Mouse (Mus musculus) liver, embryonic 14.5 days (tissue): ENCODE measurements around the gene Stxbp5. TPM values are rescaled to one million over a fixed set of nuclear protein-coding genes. Genes with fewer than 3 reads are reported as not detected.

Experiments
- ATAC-seq: fragments of 200-750 bp; cut with Nextera tagmentation; 2 replicates; pipeline ENCODE4 v1.8.0; 2017; ENCODE audit warnings: moderate number of reproducible peaks, mild to moderate bottlenecking, moderate library complexity; ENCODE audit not compliant: insufficient read depth
- DNase-seq, 3 experiments: peaks; one replicate each; pipeline ENCODE4 v3.0.0-alpha.2; 2012 to 2013; ENCODE audit warnings: low read depth in 3 of 3, low spot score in 3 of 3
- H3K27ac ChIP-seq: fragments of 300-500 bp; sonication (generic); 2 replicates; pipeline ENCODE4 v1.5.1; 2014; ENCODE audit warnings: moderate library complexity, mild to moderate bottlenecking, control low read depth, inconsistent platforms
- H3K27me3 ChIP-seq: fragments of 300-500 bp; sonication (generic); 2 replicates; pipeline ENCODE4 v1.6.1; 2014; ENCODE audit warnings: mild to moderate bottlenecking, low read length, moderate library complexity; ENCODE audit not compliant: control insufficient read depth, insufficient read depth
- H3K36me3 ChIP-seq: fragments of 300-500 bp; sonication (generic); replicated peaks from 2 replicates; pipeline ENCODE4 v1.6.1; 2014; ENCODE audit warnings: low read depth; ENCODE audit not compliant: control insufficient read depth, insufficient read depth
- H3K4me1 ChIP-seq, 2 experiments: fragments of 200-500 bp in 1 of 2; fragments of 300-500 bp in 1 of 2; sonication (generic) in 1 of 2; replicated peaks; 2 replicates each; pipeline ENCODE4 v1.6.1; 2012 to 2014; ENCODE audit warnings: antibody characterized with exemption in 1 of 2, inconsistent platforms in 1 of 2, low read length in 1 of 2; ENCODE audit not compliant: control insufficient read depth in 2 of 2, insufficient read depth in 2 of 2
- H3K4me2 ChIP-seq: fragments of 300-500 bp; sonication (generic); 2 replicates; pipeline ENCODE4 v1.6.1; 2014; ENCODE audit warnings: low read depth, mild to moderate bottlenecking, control low read depth, moderate library complexity
- H3K4me3 ChIP-seq, 2 experiments: fragments of 200-500 bp in 1 of 2; fragments of 300-500 bp in 1 of 2; sonication (generic) in 1 of 2; 2 replicates each; pipeline ENCODE4 v1.5.1; 2012 to 2014; ENCODE audit warnings: low read depth in 2 of 2, low read length in 2 of 2, mild to moderate bottlenecking in 2 of 2, control low read depth in 1 of 2, inconsistent platforms in 1 of 2, moderate library complexity in 1 of 2; ENCODE audit not compliant: insufficient read depth in 1 of 2
- H3K9ac ChIP-seq: fragments of 300-500 bp; sonication (generic); replicated peaks from 2 replicates; pipeline ENCODE4 v1.6.1; 2014; ENCODE audit warnings: mild to moderate bottlenecking, control low read depth, moderate library complexity
- H3K9me3 ChIP-seq: fragments of 300-500 bp; sonication (generic); 2 replicates; pipeline ENCODE4 v1.6.1; 2016; ENCODE audit warnings: low read length, mixed read lengths; ENCODE audit not compliant: control insufficient read depth
- CTCF ChIP-seq: IDR thresholded peaks from 2 replicates; pipeline ENCODE4 v1.5.1; 2016; ENCODE audit warnings: antibody characterized with exemption, low read depth, control low read depth
- EP300 ChIP-seq: IDR thresholded peaks from 2 replicates; pipeline ENCODE4 v1.6.1; 2016; ENCODE audit warnings: antibody characterized with exemption, low read depth
- WGBS: fragments of 180-500 bp; shearing (Covaris S2); extraction: QIAGEN DNeasy Blood & Tissue Kit; methylation state at CpG from one replicate; pipeline ENCODE4 v1.1.7; 2014; ENCODE audit not compliant: insufficient replicate concordance; 5-methylcytosine and 5-hydroxymethylcytosine counted together
- polyA plus RNA-seq, 2 experiments: library from polyadenylated mRNA; depleted of rRNA in 1 of 2; stranded (reverse) in 1 of 2; unstranded in 1 of 2; fragments of >200 nt; fragmentation: Nextera tagmentation in 1 of 2; extraction: Ambion mirVana in 1 of 2; gene quantifications; 2 replicates each; pipeline versions ENCODE4 v1.2.1 to v1.2.3; 2012 to 2014

Gene Stxbp5
- polyA plus RNA-seq, 2 experiments, result 3.3 to 4.6 TPM

DNA sequence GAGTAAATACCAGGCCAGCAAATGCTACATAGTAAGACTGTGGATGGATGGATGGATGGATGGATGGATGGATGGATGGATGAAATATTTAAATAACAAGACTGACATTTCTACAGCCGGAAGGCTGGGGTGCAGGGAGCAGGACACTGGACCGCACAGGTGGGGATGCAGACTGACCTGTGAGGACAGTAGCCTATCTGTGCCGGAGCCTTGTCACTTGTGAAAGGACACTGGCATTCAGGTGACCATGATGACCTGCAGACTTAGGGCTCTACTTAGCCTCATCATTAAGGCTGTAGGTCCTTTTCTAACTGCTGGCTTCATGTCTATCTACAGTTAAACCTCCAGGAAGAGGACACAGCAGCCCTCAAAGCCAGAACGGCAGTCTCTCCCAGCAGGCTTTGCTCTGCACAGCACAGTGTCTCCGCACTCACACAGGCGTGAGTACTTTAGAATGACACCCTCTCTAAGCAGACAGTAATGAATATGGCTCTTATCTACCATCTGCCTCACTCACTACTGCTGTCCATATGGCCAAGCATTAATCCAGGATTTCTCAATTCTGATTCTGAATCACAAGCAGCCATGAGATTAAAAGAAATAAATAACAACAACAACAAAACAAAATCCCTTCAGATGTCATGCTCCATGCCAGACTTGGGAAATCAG, 21.9 kb downstream of the Stxbp5 start:
- H3K4me1 ChIP-seq, result peaks cover 0 to 4% of the 10 kb centered on the region in 2 experiments; a peak in 1 of 4 replicates
- no peak overlapping the region for H3K9ac ChIP-seq
- WGBS, result 73% methylated on average over 6 of the region's 6 CpGs
- TF ChIP-seq CTCF (no peak), EP300 (no peak)
- ATAC-seq, result no peak
- no peak overlapping the region for H3K4me3 ChIP-seq
- DNase-seq, result no peak
- no peaks in the 10 kb centered on the region for H3K27me3 ChIP-seq
- H3K9me3 ChIP-seq, result no peaks in the 10 kb centered on the region
- no peak overlapping the region for H3K4me2 ChIP-seq
- no peak overlapping the region for H3K27ac ChIP-seq
- no peaks in the 10 kb centered on the region for H3K36me3 ChIP-seq

DNA sequence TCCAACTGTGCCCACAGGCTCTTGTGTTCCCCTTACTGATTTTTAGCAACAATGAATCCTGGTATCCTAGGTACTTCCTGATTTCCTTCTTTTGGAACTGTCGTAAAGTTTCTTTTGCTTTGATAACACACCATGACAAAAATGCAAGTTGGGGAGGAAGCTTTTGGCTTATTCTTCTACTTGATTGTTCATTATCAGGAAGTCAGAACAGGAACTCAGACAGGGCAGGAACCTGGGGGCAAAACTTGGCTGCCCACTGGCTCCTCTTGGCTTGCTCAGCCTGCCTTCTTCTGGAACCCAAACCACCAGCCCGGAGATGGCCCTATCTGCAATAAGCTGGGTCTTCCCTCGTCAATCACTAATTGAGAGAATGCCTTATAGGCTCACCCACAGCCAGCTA, 25.0 kb downstream of the Stxbp5 start:
- WGBS, result 26% methylated on average over 3 of the region's 3 CpGs
- Histone ChIP-seq H3K27me3 (no peaks in the 10 kb centered on the region), H3K9ac (no peak overlapping the region), H3K4me1 (peaks cover 0 to 4% of the 10 kb centered on the region in 2 experiments; a peak in 1 of 4 replicates), H3K36me3 (no peaks in the 10 kb centered on the region), H3K27ac (no peak overlapping the region), H3K4me2 (no peak overlapping the region), H3K4me3 (no peak overlapping the region), H3K9me3 (no peaks in the 10 kb centered on the region)
- no peak for ATAC-seq
- DNase-seq, result no peak
- TF ChIP-seq EP300 (no peak), CTCF (no peak)

DNA sequence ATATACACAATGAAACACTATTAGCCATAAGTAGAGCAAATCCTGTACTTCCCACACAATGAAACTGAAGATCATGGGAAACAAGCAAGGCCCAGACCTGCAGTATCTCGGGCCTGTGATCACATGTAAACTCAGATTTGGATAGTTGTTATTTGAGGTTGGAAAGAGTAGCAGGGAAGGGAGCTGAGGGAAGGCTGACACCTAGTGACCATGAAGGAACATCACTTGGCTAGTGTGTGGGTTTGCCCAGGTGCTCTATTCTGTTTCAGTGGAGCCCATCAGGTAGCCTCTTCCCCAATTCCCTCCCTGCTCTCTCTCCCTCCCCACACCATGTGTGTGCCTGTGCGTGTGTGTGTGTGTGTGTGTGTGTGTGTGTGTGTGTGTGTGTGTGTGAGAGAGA, 28.7 kb downstream of the Stxbp5 start:
- Histone ChIP-seq H3K9me3 (no peaks in the 10 kb centered on the region), H3K36me3 (no peaks in the 10 kb centered on the region), H3K4me3 (no peak overlapping the region), H3K27ac (no peak overlapping the region), H3K9ac (no peak overlapping the region), H3K27me3 (no peaks in the 10 kb centered on the region), H3K4me2 (no peak overlapping the region), H3K4me1 (peaks cover 0 to 2% of the 10 kb centered on the region in 2 experiments; a peak in 1 of 4 replicates)
- 58% methylated on average over 1 of the region's 2 CpGs for WGBS
- ATAC-seq (no peak), DNase-seq (no peak)
- TF ChIP-seq CTCF (peak; percentile 27; the same call in 1 of the 2 replicates), EP300 (no peak)

DNA sequence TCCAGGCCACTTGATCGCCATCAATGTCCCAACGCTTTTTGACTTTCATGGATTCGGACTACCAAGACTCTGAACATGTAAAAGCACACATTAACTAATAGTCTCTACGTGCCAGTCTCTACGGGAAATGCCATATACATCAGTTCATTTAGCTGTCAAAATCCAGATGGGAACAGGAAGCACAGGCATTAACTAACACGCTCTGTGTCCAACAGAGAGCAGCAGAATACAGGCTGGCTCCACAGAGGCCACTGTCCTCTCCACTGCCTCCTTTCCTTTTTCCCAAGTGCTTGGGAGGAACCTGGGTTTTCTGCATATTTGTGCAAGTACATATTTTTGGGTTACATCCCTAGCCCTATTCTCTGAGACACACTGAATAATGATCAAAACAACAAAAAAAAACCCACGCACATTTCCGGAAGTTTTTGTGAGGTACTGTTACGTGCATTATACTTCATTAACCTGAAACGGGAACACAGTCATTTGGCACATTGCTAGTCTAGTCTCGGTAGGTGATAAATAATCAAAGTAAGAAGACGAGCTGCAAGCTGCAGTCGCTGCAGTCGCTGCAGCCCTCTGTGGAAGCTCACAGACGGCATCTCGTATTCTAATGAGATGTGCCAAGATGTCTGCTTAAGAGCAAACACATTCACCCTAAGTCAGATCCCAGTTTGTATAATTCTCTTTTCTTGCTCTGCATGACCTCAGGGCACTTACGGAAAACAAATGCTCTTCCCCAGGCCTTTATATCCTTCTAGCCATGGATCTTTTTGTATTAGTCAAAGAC, 33.9 kb downstream of the Stxbp5 start:
- no peak for DNase-seq
- no peaks in the 10 kb centered on the region for H3K36me3 ChIP-seq
- H3K9me3 ChIP-seq, result no peaks in the 10 kb centered on the region
- H3K4me1 ChIP-seq, result no peaks in the 10 kb centered on the region
- no peak overlapping the region for H3K4me3 ChIP-seq
- no peak overlapping the region for H3K27ac ChIP-seq
- no peak overlapping the region for H3K9ac ChIP-seq
- no peak overlapping the region for H3K4me2 ChIP-seq
- 81% methylated on average over 17 of the region's 17 CpGs for WGBS
- ATAC-seq, result no peak
- H3K27me3 ChIP-seq, result no peaks in the 10 kb centered on the region
- TF ChIP-seq CTCF, result no peak
- no peak for TF ChIP-seq EP300

DNA sequence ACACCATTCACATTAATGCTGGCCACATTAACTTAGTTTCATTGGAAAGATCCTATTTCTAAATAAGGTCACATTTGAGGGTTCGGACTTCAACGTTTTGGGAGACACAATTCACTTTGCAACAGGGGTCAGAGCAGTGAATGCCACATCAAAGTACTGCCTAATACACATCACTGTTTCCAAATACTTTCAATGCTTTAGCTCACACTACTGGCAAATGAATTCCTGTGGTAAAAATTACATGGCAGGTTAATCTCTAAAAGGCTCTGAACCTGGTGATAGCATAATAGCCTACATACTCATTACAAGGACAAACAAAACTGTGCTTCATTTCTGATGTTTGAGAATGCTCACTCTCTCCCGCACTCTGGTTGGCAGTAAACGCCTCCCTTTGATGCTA, 40.9 kb downstream of the Stxbp5 start:
- Histone ChIP-seq H3K9me3 (no peaks in the 10 kb centered on the region), H3K4me1 (no peaks in the 10 kb centered on the region), H3K4me3 (no peak overlapping the region), H3K27me3 (no peaks in the 10 kb centered on the region), H3K4me2 (no peak overlapping the region), H3K36me3 (no peaks in the 10 kb centered on the region), H3K9ac (no peak overlapping the region), H3K27ac (no peak overlapping the region)
- 78% methylated on average over 4 of the region's 4 CpGs for WGBS
- no peak for TF ChIP-seq EP300
- TF ChIP-seq CTCF, result no peak
- no peak for ATAC-seq
- no peak for DNase-seq
